Mouse (Mus musculus): Measurements from ENCODE around the gene Pld6.

DNA sequence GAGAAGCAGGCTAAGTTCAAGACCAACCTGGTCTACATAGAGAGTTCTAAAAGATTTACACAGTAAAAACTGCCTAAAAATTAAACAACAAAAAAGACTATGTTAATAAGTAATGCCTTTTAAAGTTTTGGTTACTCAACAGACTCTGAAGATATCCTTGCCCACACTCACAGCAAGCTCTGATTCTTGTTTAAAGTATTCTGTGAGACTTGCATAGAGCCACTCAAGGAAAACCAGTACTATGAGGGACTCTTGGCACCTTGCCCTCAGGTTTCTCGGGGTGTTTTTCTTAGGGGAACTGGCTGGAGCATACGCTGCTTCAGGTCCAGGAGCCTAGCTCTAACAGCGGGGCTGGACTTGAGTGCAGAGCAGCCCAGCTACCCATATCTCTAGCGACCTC, 8.0 kb downstream of the Pld6 start:
- TF ChIP-seq CTCF (IDR thresholded peaks at IDR 0.05; ENCODE audit: extremely low read depth, insufficient read depth, low read length) = no peak
- no peak for TF ChIP-seq POLR2A (IDR thresholded peaks at IDR 0.05; ENCODE audit: extremely low read depth, insufficient read depth, low read length)
